Mouse (Mus musculus) heart, embryonic 11.5 days (tissue): ENCODE results near the gene Cdc123. TPM values are rescaled to one million over a fixed set of nuclear protein-coding genes. Genes with fewer than 3 reads are reported as not detected.

Experiments used
- ATAC-seq: fragments of 200-750 bp; cut with Nextera tagmentation; replicated peaks from 2 replicates; pipeline ENCODE4 v1.8.0; 2017; ENCODE audit warnings: moderate library complexity; ENCODE audit not compliant: insufficient number of reproducible peaks, low FRiP score, low TSS enrichment
- H3K27ac ChIP-seq: fragments of 300-500 bp; sonication (generic); 2 replicates; pipeline ENCODE4 v1.5.1; 2014; ENCODE audit warnings: mild to moderate bottlenecking, low read depth, low read length
- H3K27me3 ChIP-seq: fragments of 300-500 bp; sonication (generic); 2 replicates; pipeline ENCODE4 v1.6.1; 2014; ENCODE audit warnings: mild to moderate bottlenecking, low read length, mixed read lengths; ENCODE audit not compliant: control insufficient read depth, insufficient read depth
- H3K36me3 ChIP-seq: fragments of 300-500 bp; sonication (generic); 2 replicates; pipeline ENCODE4 v1.6.1; 2014; ENCODE audit warnings: mild to moderate bottlenecking, low read length, moderate library complexity, mixed read lengths; ENCODE audit not compliant: control insufficient read depth, insufficient read depth
- H3K4me1 ChIP-seq: fragments of 300-500 bp; sonication (generic); 2 replicates; pipeline ENCODE4 v1.6.1; 2014; ENCODE audit warnings: low read length; ENCODE audit not compliant: control insufficient read depth, insufficient read depth
- H3K4me2 ChIP-seq: fragments of 300-500 bp; sonication (generic); 2 replicates; pipeline ENCODE4 v1.6.1; 2014; ENCODE audit warnings: mild to moderate bottlenecking, moderate library complexity
- H3K4me3 ChIP-seq: fragments of 300-500 bp; sonication (generic); 2 replicates; pipeline ENCODE4 v1.5.1; 2014; ENCODE audit warnings: low read depth, low read length
- H3K9ac ChIP-seq: fragments of 300-500 bp; sonication (generic); 2 replicates; pipeline ENCODE4 v1.6.1; 2014; ENCODE audit warnings: mild to moderate bottlenecking, low read depth, low read length, moderate library complexity
- H3K9me3 ChIP-seq: fragments of 300-500 bp; sonication (generic); replicated peaks from 2 replicates; pipeline ENCODE4 v1.6.1; 2016; ENCODE audit warnings: low read length; ENCODE audit not compliant: control insufficient read depth
- WGBS: fragments of 180-500 bp; shearing (Covaris S2); extraction: QIAGEN DNeasy Blood & Tissue Kit; methylation state at CpG from one replicate; pipeline ENCODE4 v1.1.7; 2014; ENCODE audit not compliant: insufficient replicate concordance; 5-methylcytosine and 5-hydroxymethylcytosine counted together
- polyA plus RNA-seq: library from polyadenylated mRNA; unstranded; fragments of >200 nt; fragmentation: Nextera tagmentation; extraction: Ambion mirVana; gene quantifications from 2 replicates; pipeline ENCODE4 v1.2.1, GENCODE M21; 2014

Gene Cdc123
- polyA plus RNA-seq, 1 experiment from 2014 or later: 217 TPM

- H3K36me3 ChIP-seq: no peaks in the 10 kb centered on the region
- H3K27me3 ChIP-seq: no peaks in the 10 kb centered on the region
- no peaks in the 10 kb centered on the region for H3K9me3 ChIP-seq
- no peak overlapping the region for H3K9ac ChIP-seq
- 81% methylated on average over 8 of the region's 8 CpGs for WGBS
- no peaks in the 10 kb centered on the region for H3K4me1 ChIP-seq
- H3K27ac ChIP-seq: no peak overlapping the region
- no peak overlapping the region for H3K4me2 ChIP-seq
- ATAC-seq: no peak
- H3K4me3 ChIP-seq: no peak overlapping the region
Observed at GRCm38 (mm10) chr2:5760479-5761008, 84.4 kb downstream of the Cdc123 start.

- no peak for ATAC-seq
- no peak overlapping the region for H3K9ac ChIP-seq
- no peak overlapping the region for H3K4me2 ChIP-seq
- no peaks in the 10 kb centered on the region for H3K36me3 ChIP-seq
- H3K4me1 ChIP-seq: no peaks in the 10 kb centered on the region
- no peak overlapping the region for H3K4me3 ChIP-seq
- no peaks in the 10 kb centered on the region for H3K27me3 ChIP-seq
- 84% methylated on average over 2 of the region's 2 CpGs for WGBS
- H3K27ac ChIP-seq: no peak overlapping the region
- no peaks in the 10 kb centered on the region for H3K9me3 ChIP-seq
Observed at GRCm38 (mm10) chr2:5758569-5758968, 86.4 kb downstream of the Cdc123 start.

GRCm38 (mm10) chr2:5750872-5751271 is 94.1 kb downstream of the Cdc123 start:
- Histone ChIP-seq H3K9ac (no peak overlapping the region), H3K9me3 (no peaks in the 10 kb centered on the region), H3K4me3 (no peak overlapping the region), H3K27me3 (no peaks in the 10 kb centered on the region), H3K4me2 (no peak overlapping the region), H3K27ac (no peak overlapping the region), H3K36me3 (no peaks in the 10 kb centered on the region), H3K4me1 (no peaks in the 10 kb centered on the region)
- ATAC-seq: no peak
- 83% methylated on average over 3 of the region's 3 CpGs for WGBS

- 74% methylated on average over 6 of the region's 6 CpGs for WGBS
- Histone ChIP-seq H3K4me2 (no peak overlapping the region), H3K9me3 (no peaks in the 10 kb centered on the region), H3K27ac (no peak overlapping the region), H3K4me3 (no peak overlapping the region), H3K36me3 (no peaks in the 10 kb centered on the region), H3K4me1 (no peaks in the 10 kb centered on the region), H3K9ac (no peak overlapping the region), H3K27me3 (no peaks in the 10 kb centered on the region)
- ATAC-seq: no peak
Observed at GRCm38 (mm10) chr2:5749210-5749609, 95.8 kb downstream of the Cdc123 start.

GRCm38 (mm10) chr2:5747545-5748043 is 97.4 kb downstream of the Cdc123 start:
- Histone ChIP-seq H3K4me1 (no peaks in the 10 kb centered on the region), H3K9me3 (no peaks in the 10 kb centered on the region), H3K9ac (no peak overlapping the region), H3K27ac (no peak overlapping the region), H3K4me3 (no peak overlapping the region), H3K36me3 (no peaks in the 10 kb centered on the region), H3K4me2 (no peak overlapping the region), H3K27me3 (no peaks in the 10 kb centered on the region)
- ATAC-seq: no peak
- 74% methylated on average over 5 of the region's 5 CpGs for WGBS

- no peaks in the 10 kb centered on the region for H3K9me3 ChIP-seq
- WGBS: 63% methylated on average over 12 of the region's 12 CpGs
- no peaks in the 10 kb centered on the region for H3K4me1 ChIP-seq
- no peak overlapping the region for H3K4me3 ChIP-seq
- no peak for ATAC-seq
- no peaks in the 10 kb centered on the region for H3K36me3 ChIP-seq
- H3K4me2 ChIP-seq: no peak overlapping the region
- H3K9ac ChIP-seq: no peak overlapping the region
- H3K27ac ChIP-seq: no peak overlapping the region
- no peaks in the 10 kb centered on the region for H3K27me3 ChIP-seq
Observed at GRCm38 (mm10) chr2:5746529-5746928, 98.4 kb downstream of the Cdc123 start.

Other genes starting within 250 kb of the Cdc123 start
- 1.4 and 2.9 TPM in 2 replicates for gene Camk1d, start 130.6 kb downstream of the Cdc123 start, polyA plus RNA-seq
- 77.3 and 80.0 TPM in 2 replicates for gene Nudt5, start 145 bp downstream of the Cdc123 start, polyA plus RNA-seq
- gene Gm13199, start 17.8 kb upstream of the Cdc123 start, polyA plus RNA-seq: 0.69 and 1.3 TPM in 2 replicates
- gene Sec61a2, start 50.3 kb upstream of the Cdc123 start, polyA plus RNA-seq: 55.1 and 60.3 TPM in 2 replicates
- 1.6 and 1.9 TPM in 2 replicates for gene Dhtkd1, start 97.6 kb upstream of the Cdc123 start, polyA plus RNA-seq
- gene Upf2, start 106.3 kb upstream of the Cdc123 start, polyA plus RNA-seq: 8.8 and 9.2 TPM in 2 replicates